Mouse (Mus musculus): ENCODE data around the gene Gm20708. TPM values are rescaled to one million over a fixed set of nuclear protein-coding genes. Genes with fewer than 3 reads are reported as not detected.
"Not testable (repeated sequence)": the region's sequence is repeated elsewhere in the genome, so short reads cannot be mapped to it uniquely, and the experiment has no call there.

Gene Gm20708
- total RNA-seq, 2 experiments from 2014 or later: 0.86 to 2.6 TPM

DNA sequence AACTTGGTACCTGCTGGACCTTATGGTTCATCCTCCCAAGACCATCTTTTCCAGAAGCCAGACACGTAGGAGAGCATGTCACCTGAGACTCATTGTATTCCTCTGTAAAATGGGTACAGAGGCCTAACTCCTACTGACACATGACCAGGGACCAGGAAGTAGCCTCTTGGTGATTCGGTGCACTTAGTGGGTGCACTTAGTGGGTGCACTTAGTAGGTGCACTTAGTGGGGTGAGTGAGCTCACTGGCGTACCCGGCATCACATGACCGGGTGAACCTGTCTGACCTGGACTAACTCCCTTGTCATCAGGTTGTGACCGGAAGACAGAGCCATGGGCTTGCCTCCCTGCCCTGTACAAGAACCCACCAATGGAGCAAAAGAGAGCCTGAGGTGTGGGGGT, 2.7 kb upstream of the Gm20708 start:
- DNase-seq (ENCODE audit: low spot score in 2 of 2): no peak

DNA sequence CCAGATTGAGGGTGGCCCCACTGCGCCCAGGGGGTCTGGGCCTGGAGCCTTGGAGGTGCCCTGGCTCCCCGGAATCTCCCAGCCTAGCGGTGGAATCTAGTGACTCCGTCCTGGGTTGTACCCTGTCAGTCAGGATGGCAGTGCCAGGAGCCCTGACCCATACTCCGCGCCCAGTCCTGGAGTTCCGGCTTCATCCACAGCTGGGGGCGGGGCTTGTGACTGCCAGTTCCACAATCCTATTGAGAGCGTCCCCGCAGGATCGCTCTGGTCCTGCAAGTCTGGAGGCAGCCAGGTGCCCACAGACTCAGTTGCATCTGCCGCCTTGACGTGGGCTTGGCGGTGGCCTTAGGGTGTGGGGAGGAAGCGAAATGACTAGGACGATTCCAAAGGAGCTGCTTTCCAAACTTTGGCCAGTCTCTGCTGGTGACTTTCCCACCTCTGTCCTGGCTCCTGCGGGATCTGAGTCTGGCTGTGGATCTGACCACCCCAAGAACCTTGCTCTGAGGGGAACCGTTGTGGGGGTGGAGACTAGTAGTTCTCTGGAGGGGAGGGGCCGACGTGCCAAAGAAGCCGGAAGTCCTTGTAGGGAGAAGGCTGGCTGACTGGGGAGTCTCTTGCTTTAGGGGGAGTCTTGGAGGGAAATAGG, 1.1 kb downstream of the Gm20708 start:
- peak; percentile 66 to 68 for DNase-seq (ENCODE audit: low spot score in 2 of 2)

DNA sequence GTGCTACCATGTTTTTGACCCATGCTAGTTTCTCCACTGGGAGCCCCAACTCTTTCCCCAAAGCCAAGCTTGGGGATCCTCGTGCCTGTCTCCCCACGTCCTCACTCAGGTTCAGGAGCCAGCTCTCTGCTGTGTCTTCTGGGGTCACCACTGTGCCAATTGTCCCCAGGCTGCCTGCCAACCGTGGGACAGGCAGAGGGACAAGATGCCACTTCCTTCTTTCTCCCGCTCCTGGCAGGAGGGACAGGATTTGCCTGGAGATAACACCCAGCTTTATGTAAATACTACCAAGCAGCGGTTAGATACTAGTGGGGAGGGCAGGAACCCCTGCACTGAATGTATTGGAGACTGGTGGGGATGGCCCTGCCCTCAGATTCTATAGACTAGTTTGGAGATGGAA, 4.4 kb downstream of the Gm20708 start:
- DNase-seq (ENCODE audit: low spot score in 2 of 2): no peak

DNA sequence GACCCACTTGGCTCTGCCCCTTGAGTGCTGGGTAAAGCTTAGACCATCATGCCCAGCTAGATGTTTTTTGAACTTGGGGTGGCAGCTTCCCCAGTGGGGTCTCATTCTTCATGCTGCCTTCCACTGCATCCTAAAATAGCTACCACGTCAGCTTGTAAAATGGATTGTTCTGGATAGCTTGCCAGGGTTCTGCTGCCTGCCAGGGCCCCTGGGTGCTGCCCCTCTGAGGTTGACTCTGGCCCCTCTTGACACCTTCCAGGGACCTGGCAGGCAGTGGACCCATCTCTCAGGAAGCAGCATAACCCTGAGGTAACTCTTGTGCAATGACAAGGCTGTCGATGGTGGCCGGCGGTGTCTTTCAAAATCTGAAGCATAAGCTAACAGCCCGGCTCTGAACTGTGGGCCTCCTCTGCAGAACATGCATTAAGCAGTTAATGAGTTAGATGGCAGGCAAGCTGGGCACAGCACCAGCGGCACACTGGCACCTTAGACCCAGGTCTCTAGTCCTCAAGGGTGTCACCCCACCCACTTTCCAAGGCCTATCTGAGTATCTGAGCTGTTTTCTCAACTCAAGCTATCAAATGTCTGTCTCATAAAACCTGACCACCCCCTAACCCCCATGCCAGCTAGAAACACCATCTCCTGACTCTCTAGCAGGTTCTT, 5.4 kb downstream of the Gm20708 start:
- DNase-seq (ENCODE audit: low spot score in 2 of 2): no peak

DNA sequence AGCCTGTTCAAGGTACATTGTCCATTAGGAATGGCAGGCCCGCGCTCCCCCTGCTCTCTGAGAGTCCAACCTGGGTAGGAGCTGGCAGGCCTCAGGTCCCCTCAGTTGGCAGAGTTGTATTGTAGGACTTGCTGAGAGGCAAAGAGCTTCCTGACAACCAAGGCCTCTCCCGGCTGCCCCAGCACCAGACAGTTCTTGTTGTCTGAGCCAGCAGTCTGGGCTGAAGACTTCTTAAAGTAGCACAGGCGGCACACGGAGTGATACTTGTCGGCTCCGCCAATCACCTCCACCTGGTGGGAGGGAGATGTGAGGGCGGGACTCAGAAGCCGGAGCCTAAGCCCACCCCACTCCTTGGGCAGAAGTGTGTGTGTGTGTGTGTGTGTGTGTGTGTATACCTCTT, 6.4 kb downstream of the Gm20708 start:
- not testable (repeated sequence) for DNase-seq (ENCODE audit: low spot score in 2 of 2)

DNA sequence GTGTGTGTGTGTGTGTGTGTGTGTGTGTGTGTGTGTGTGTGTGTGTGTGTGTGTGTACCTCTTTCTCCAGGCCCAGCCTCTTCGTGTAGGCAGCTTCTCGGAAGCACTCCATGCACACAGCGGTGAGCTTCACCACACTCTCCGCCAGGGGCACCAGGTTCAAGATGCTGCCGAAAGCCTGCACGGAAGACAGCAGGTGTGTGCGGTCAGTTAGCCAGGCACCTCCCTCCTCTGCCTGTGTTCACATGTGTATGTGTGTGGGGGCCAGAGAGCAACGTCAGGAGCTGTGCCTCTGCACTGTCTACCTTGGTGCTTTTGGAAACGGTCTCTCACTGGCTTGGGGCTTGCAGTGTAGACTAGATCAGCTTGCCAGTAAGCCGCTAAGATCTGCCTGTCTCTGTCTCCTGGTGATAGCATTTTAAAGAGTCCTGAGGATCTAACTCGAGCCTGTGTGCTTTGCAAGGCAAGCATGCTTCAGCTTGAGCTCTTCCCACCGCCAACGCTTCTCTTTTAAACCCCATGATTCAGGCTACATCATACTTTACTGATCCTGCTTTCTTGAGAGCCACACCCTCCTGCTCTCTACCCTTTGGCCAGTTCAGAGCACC, 7.0 kb downstream of the Gm20708 start:
- no peak for DNase-seq (ENCODE audit: low spot score in 2 of 2)

DNA sequence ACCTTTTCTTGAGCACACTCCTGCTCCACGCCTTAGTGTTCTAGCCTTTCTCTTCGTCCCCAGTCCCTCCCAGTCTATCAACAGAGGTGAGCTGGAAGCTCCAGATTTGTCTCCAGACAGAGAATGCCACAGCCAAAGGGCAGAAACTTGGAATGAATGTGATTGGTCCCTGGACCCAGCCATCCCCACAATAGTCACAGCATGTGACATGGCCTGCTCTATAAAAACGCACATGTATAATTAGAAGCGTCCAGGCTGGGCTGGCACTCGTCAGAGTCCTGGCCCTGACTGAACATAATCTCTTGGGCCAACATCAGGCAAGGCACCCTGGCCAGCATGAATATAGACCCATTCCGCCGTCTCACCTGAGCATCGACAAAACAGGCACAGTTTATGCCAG, 9.6 kb downstream of the Gm20708 start:
- no peak for DNase-seq (ENCODE audit: low spot score in 2 of 2)

DNA sequence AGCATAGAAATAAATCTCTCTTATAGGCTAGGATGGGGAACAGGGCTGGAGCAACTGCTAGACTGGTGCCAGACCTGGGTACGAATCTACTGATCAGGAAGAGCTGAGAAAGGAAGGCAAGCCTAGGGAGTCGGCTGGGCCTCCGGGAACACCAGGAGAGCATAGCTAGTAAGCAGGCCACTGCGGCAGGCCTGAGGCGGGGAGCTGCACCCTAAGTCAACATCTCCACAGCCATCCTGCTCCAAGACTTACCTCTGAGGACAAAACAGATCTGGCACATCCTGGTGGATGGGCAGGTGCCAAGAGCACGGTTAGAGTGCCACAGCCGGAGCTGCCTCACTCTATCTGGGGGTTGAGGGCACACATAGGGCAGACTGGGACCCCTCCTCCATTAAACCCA, 10.7 kb downstream of the Gm20708 start:
- no peak for DNase-seq (ENCODE audit: low spot score in 2 of 2)

DNA sequence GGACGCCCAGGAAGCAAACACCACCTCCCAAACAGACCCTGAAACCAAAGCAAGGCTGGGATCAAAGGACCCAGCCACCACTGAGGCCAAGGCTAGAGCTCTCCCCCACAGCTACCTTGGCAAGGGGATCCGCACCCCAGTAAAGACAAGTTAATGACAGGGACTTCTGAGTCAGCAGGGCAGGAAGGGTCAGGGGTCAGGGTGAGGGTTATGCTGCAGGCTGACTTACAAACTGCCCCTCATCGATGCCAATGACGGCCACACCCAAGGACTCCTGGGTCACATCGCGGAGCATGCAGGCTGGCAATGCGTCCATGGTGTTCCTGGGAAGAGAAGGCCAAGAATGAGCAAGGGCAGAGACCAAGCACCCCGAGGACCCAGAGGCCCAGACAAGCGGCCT, 12.4 kb downstream of the Gm20708 start:
- no peak for DNase-seq (ENCODE audit: low spot score in 2 of 2)

DNA sequence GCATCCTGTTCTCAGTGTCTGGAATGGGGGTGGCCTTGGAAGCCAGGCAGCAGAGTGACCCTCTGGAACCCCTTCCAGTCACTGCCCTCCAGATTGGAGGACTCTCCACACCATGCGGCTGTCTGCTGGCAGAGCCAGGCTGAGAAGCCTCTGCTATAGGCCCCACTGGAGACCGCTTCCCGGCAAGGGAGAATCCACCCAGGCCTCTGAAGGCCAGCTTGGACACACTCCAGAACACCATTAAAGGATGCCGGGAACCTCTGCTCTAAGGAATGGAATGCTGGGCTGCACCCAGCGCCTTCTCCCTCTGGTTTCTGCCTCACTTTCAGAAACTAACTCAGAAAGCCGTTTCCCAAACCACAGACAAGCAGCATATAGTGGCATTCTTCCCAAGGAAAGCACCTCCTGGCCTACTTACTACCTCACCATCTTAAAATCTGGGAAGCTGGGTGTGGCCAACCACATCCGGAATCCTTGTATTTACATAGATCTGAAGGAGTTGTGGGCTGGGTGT, 13.3 kb downstream of the Gm20708 start:
- no peak for DNase-seq (ENCODE audit: low spot score in 2 of 2)

DNA sequence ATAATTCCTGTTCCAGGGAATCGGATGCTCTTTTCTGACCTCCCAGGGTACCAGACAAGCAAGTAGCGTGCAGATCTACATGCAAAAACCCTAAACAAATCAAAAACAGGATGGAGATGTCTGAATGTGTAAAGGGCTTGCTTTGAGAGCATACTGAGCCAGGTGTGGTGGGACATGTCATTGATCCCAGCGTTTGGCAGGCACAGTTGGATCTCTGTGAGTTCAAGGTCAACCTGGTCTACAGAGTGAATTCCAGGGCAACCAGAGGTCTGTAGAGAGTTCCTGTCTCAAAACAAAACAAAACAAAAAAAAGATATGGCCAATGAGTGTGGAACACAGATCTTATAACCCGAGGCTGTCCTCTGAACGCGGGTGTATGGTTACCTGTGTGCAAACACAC, 13.9 kb downstream of the Gm20708 start:
- no peak for DNase-seq (ENCODE audit: low spot score in 2 of 2)

DNA sequence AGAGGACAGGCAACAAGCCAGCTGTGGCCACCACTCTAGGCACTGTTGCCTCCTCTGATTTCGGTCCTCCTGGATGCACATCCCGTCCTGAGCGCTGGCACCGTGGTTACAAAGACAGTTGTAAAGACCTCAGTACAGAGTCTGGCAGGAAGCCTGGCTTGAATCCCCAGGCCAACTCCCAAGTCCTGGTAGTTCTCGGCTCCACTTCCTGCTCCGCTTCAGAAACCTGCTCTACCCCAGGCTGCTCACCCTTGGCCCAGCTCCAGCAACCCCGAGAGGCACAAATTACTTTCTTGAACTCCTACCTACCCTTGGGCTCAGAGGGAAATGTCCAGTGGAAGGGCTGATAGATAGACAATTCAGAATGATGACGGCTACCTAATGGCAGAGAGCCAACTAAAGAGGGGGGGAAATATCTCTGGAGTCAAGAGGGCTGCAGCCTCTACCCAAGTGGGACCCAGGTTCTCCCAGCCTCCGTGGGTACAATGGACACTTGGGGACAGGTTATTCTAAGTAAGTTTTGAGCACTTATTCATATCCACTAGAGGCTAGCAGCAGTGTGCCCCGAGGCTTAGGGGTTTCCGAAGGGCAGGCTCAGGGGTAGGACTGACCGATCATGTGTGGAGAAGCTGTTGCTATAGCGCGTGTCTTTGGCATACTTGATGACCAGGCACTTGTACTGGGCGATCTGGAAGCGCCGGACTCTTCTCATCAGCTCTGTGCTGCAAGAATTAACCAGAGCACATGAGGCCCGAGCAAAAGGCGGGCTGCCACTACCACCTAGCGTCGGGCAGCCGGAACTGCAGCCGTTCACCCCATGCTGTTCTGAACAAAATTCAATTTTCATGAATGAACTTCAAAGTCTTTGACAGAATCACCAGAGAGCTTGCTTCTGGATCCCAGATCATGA, 14.8 kb downstream of the Gm20708 start:
- DNase-seq (ENCODE audit: low spot score in 2 of 2): peak; percentile 82 to 85

DNA sequence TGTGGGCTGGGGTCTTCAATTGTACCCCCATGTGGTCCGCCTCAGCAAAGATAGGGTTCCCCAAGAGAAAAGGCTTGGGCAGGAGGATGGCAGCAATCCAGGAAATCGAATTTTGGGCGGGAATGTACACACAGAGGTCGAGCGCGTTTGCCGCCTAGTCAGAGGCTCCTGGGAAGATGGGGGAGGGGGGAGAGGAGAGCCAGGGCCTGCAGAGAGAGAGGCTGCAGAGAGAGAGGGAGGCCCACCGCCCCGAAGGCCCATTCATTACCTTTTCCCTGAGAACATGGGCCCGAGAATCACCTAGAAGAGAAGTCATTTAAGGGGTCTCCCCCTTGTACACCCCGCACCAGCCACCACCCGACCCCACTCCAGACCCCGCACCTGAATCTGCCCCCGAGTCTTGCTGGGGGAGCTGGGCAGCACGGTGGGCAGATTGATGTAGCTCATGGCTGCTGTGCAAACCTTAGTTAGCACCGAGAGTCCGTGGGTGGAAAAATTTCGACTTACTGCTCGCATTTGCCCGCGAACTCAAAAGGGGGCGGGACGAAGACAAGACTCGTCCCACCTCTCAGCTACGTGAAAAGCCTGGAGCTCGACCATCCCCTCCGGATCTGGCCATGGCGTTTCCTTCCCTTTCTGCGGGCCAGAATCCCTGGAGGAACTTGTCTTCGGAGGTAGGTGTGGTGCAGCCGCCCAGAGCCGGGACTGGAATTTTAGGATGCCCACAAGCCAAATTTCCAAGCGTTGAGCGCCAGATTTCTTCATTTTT, 16.0 kb downstream of the Gm20708 start, which contains the start of the genes Afmid and Tk1:
Gene Afmid, plus strand, starts transcription at position 592 of the 769 bp plus-strand sequence.
Gene Tk1, minus strand, starts transcription at position 760 of the 769 bp plus-strand sequence.
- peak; percentile 31 to 45 for DNase-seq (ENCODE audit: low spot score in 2 of 2)

DNA sequence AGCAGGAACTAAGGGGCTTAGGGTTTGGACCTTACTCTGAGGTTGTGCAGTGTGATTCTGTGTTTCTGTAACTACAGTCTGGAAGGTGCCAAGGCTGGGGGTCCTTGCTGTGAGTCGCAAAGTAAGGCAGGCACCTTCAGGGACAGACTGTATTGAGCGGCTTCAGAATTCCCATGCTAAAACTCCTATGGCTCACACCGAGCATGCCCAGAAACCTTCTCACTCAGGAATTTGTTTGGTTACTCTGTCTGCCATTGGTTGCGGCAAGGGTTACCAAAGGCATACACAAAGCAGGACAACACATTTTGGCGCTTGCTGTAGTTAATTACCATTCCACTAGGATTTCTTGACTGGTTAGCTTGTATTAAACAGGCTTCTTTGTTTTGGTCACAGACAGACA, 16.7 kb downstream of the Gm20708 start:
- DNase-seq (ENCODE audit: low spot score in 2 of 2): no peak

DNA sequence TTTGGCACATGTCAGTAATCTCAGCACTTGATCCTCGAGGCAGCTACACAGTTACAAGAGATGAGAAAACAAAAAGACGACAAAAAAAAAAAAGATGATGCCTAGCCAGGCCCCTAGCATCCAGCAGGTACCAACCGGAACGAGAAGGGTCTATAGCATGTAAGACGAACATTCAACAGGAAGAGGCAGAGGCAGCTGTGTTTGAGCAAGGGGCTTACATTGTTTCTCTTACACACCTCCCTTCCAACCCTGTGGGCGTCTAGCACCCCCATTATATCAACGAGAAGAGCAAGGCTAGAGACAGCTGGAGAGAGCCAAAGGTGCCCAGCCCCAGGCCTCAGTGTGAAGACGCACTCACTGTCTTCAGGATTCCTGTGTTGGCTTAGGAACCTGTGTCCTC, 17.4 kb downstream of the Gm20708 start:
- DNase-seq (ENCODE audit: low spot score in 2 of 2): no peak

DNA sequence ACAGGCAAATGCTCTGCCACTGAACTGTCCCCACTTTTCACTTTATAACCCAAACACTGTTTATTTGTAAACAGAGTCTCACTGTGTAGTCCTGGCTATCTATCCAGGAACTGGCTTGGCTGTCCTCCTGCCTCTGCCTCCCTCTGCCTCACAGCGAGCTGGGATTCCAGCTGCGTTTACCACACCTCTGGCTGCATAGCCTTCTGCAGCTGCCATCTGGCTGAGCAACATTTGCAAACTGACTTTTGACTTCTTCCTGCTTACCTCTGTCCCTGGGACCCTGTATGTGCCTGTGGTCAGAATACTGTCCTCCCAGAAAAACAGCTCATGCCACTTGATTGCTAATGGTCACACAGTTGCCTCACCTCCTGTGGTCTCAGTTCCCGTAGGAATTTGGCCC, 17.9 kb downstream of the Gm20708 start:
- DNase-seq (ENCODE audit: low spot score in 2 of 2): no peak

DNA sequence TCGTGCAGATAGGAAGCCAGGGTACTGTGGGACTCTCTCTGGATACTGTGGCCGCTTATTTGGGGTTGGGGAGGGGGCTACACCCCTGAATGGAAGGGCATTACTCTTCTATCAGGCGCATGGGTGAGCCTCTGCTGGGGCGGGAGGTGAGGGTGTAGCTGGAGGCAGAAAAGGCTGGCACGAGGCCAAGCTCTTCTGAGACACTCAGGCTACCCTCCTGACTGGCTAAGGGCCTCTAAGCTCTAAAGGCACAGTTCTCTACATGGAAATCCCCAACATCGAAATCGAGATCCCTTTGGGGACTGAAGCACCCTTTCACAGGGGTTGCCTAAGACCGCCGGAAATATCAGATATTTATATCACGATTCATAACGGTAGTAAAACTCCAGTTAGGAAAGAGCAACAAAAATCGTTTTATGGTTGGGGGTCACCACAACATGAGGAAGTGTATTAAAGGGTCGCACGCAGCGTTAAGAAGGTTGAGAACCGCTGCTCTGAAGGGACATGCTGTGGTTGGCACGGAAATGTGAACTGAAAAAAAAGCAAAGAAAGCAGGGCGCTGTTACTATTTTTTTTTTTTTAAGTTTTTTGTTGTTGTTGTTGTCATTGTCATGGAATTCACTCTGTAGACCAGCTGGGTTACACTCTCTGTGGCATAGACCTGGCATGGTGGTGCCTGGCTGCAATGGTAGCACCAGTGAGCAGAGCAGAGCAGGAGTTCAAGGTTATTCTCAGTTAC, 18.9 kb downstream of the Gm20708 start:
- DNase-seq (ENCODE audit: low spot score in 2 of 2): no peak

DNA sequence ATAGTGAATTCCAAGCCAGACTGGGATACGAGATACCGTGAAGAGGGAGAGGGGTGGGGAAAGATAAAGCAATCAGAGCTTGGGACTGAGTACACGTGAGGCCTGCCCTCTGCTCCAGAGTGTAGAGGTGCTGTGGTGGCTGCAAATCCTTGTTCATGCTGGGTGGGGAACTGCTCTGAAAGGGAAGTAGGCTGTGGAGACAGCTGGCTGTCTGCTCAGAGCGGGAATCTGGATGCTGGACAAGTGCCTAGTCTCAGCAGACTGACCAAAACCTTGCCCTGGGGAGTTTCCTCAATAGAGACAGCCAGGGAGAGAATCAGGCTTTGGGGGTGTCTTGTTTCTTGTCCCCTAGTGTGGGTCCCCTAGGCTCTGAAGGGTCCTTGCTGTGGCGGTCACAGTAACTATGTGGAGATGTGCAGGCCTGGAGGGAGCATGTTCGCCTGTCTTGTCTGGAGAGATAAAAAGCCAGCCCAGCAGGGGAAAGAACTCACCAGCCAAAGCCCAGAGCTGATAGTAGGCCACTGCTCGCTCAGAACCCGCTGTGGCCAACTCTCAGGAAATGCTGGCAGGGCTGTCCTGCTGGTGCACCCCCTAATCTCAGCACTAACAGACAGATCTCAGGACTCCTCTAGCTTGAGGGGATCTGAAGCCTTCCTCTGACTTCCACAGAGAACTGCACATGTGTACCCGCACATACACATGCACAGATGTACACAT, 19.6 kb downstream of the Gm20708 start:
- no peak for DNase-seq (ENCODE audit: low spot score in 2 of 2)

DNA sequence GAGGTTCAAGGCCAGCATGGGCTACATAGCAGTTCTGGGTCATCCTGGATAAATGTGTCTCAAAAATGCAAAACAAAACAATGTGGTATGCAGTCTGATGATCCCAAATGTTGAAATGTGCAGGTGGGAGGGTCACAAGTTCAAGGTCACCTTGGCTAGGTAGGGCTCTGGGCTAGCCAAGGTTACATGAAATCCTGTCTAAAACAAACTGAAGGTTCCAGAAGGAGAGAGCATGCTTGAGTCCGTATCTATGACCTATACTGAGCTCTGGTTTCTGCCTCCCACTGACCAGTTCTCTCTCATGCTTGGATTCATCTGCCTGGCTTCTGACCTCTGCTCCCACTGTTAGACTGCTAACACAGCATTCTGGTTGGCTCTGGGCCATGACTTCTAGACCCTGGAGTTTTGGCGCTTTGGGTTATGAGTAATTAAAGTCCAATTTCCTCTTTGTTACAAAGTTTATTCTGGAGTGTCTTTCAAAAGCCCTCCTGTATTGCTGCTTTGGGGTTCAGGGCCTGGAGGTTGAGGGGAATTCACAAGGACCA, 20.3 kb downstream of the Gm20708 start:
- no peak for DNase-seq (ENCODE audit: low spot score in 2 of 2)

Measured in left cerebral cortex, adult 18-20 months (tissue).